Mouse (Mus musculus): Measurements from ENCODE around the gene Nom1. TPM values are rescaled to one million over a fixed set of nuclear protein-coding genes. Genes with fewer than 3 reads are reported as not detected.
"Not testable (repeated sequence)": the region's sequence is repeated elsewhere in the genome, so short reads cannot be mapped to it uniquely, and the experiment has no call there.

Gene Nom1
- polyA plus RNA-seq (2015; fragmentation: Nextera tagmentation; extraction: Ambion mirVana), result 17.9 and 19.3 TPM in 2 replicates

- H3K36me3 ChIP-seq, result peaks cover 33% of the 10 kb centered on the region
- peaks cover 27% of the 10 kb centered on the region for H3K4me1 ChIP-seq (replicated peaks)
- peak within 1 kb of the TSS; percentile 83 for H3K4me3 ChIP-seq
- peak; percentile 99 for ATAC-seq (ENCODE audit: low FRiP score, low read depth)
- peak within 1 kb of the TSS; percentile 79 for H3K27ac ChIP-seq (replicated peaks)
- H3K27me3 ChIP-seq, result peaks cover 9% of the 10 kb centered on the region; the same call in 1 of the 2 replicates
- H3K9me3 ChIP-seq, result no peaks in the 10 kb centered on the region
- peak within 1 kb of the TSS; percentile 94 for H3K4me2 ChIP-seq
- peak within 1 kb of the TSS; percentile 59 for H3K9ac ChIP-seq
- 4% methylated on average over 29 of the region's 29 CpGs for WGBS
Measured at GRCm38 (mm10) chr5:29434228-29434871, at the start of gene Nom1. Nom1 (plus strand) TSS chr5:29434664.

GRCm38 (mm10) chr5:29387591-29387990 lies 46.9 kb upstream of the Nom1 start:
- Histone ChIP-seq H3K27ac (replicated peaks) (no peak overlapping the region), H3K9me3 (no peaks in the 10 kb centered on the region), H3K9ac (no peak overlapping the region), H3K4me1 (replicated peaks) (no peaks in the 10 kb centered on the region), H3K36me3 (no peaks in the 10 kb centered on the region), H3K4me2 (no peak overlapping the region), H3K4me3 (no peak overlapping the region), H3K27me3 (no peaks in the 10 kb centered on the region)
- WGBS, result 43% methylated on average over 1 of the region's 1 CpGs
- no peak for ATAC-seq (ENCODE audit: low FRiP score, low read depth)

GRCm38 (mm10) chr5:29388181-29388943 lies 46.1 kb upstream of the Nom1 start:
- Histone ChIP-seq H3K4me2 (no peak overlapping the region), H3K4me1 (replicated peaks) (no peaks in the 10 kb centered on the region), H3K9ac (no peak overlapping the region), H3K36me3 (no peaks in the 10 kb centered on the region), H3K27ac (replicated peaks) (no peak overlapping the region), H3K4me3 (no peak overlapping the region), H3K9me3 (no peaks in the 10 kb centered on the region), H3K27me3 (no peaks in the 10 kb centered on the region)
- 57% methylated on average over 7 of the region's 7 CpGs for WGBS
- no peak for ATAC-seq (ENCODE audit: low FRiP score, low read depth)

DNA sequence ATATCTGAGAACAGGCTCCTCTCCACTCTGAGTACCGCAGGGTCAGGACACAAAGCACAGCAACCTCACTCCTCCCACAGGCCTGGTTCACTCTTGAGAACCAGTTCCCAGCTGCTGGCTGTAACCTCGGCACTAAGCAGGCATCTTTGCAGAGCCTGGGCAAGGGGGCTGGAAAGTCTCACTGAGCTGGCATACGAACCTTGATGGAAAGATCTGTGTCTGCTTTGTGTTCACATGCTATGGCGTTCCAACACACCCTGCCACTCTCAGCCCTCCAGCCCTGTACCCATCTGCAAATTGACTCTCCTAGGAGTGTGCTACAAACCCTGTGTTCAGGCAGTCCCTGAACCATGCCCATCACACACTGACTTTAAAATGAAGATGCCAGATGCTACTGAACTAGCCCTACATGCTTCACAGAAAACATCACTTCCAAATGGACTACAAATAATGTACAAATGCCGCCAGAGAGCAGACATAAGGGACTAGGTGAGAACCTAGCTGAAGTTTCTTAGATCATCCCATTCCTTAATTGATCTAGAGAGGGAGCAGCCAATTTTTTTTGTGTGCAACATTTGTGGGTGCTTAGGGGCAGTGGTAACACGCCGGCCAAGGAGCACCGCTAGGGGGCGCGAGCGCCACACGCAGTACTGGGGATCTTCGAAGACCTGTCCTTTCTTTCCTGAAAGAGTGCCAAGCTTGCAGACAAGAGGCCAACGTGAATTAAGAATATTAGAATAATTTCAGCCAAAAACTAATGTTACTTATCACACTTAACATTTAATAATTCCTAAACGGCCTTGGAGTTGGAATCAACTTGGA lies 45.3 kb upstream of the Nom1 start:
- no peak overlapping the region for H3K9ac ChIP-seq
- no peak overlapping the region for H3K4me3 ChIP-seq
- no peak overlapping the region for H3K27ac ChIP-seq (replicated peaks)
- no peaks in the 10 kb centered on the region for H3K9me3 ChIP-seq
- no peaks in the 10 kb centered on the region for H3K27me3 ChIP-seq
- ATAC-seq (ENCODE audit: low FRiP score, low read depth), result 0 out of 2 replicates have a peak, but pooled peaks have one; percentile 54
- 22% methylated on average over 15 of the region's 15 CpGs for WGBS
- H3K4me2 ChIP-seq, result no peak overlapping the region; the same call in 1 of the 2 replicates
- H3K36me3 ChIP-seq, result no peaks in the 10 kb centered on the region
- no peaks in the 10 kb centered on the region for H3K4me1 ChIP-seq (replicated peaks)

GRCm38 (mm10) chr5:29398427-29398826 lies 36.0 kb upstream of the Nom1 start:
- Histone ChIP-seq H3K4me1 (replicated peaks) (no peaks in the 10 kb centered on the region), H3K9me3 (no peaks in the 10 kb centered on the region), H3K36me3 (no peaks in the 10 kb centered on the region), H3K4me3 (no peak overlapping the region), H3K9ac (no peak overlapping the region), H3K4me2 (no peak overlapping the region), H3K27ac (replicated peaks) (no peak overlapping the region), H3K27me3 (no peaks in the 10 kb centered on the region)
- no peak for ATAC-seq (ENCODE audit: low FRiP score, low read depth)
- WGBS, result 59% methylated on average over 4 of the region's 4 CpGs

DNA sequence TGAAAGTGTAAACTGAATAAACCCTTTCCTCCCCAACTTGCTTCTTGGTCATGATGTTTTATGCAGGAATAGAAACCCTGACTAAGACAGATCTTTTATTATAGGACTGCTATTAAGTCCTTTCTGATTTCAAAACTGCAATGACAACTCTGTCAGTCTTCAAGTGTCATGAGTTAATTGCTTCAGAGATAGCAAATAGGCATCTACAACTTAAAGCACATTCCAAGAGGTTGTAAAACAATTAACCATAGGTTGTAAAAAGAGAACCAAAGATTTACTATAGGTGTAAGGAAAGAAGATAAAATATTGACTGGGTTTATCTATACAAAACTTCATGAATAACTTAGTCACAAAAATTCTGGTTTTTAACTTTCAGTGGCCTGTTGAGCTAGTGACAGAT lies 23.6 kb upstream of the Nom1 start:
- H3K27ac ChIP-seq (replicated peaks), result no peak overlapping the region
- no peak overlapping the region for H3K4me2 ChIP-seq
- H3K9ac ChIP-seq, result no peak overlapping the region
- no peaks in the 10 kb centered on the region for H3K9me3 ChIP-seq
- H3K4me1 ChIP-seq (replicated peaks), result no peaks in the 10 kb centered on the region
- H3K4me3 ChIP-seq, result no peak overlapping the region
- H3K36me3 ChIP-seq, result no peaks in the 10 kb centered on the region
- no peak for ATAC-seq (ENCODE audit: low FRiP score, low read depth)
- no peaks in the 10 kb centered on the region for H3K27me3 ChIP-seq

DNA sequence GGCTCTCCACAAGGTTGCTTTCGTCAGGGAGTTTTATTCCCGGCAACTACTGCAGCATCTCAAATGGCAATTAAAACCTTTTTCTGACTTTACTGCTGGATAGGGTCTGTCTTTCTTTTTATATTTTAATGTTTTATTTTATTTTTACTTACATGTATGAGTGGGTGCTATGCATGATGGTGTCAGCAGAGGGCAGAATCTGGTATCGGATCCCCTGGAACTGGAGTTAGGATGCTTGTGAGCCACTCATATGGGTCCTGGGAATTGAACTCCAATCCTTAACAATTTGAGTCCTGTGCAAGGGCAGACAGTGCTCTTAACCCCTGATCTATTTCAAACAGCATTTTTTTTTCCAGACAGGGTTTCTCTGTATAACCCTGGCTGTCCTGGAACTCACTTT lies 21.4 kb upstream of the Nom1 start:
- Histone ChIP-seq H3K27ac (replicated peaks) (no peak overlapping the region), H3K9ac (no peak overlapping the region), H3K4me3 (no peak overlapping the region), H3K27me3 (no peaks in the 10 kb centered on the region), H3K36me3 (no peaks in the 10 kb centered on the region), H3K4me1 (replicated peaks) (no peaks in the 10 kb centered on the region), H3K9me3 (0 out of 2 replicates have a peak, but pooled peaks cover 4% of the 10 kb centered on the region), H3K4me2 (no peak overlapping the region)
- ATAC-seq (ENCODE audit: low FRiP score, low read depth), result no peak
- 84% methylated on average over 3 of the region's 3 CpGs for WGBS

- not testable (repeated sequence) for H3K4me1 ChIP-seq (replicated peaks); H3K36me3 ChIP-seq; H3K27ac ChIP-seq (replicated peaks); H3K27me3 ChIP-seq; H3K9ac ChIP-seq; H3K4me3 ChIP-seq; ATAC-seq (ENCODE audit: low FRiP score, low read depth); H3K4me2 ChIP-seq; H3K9me3 ChIP-seq
- 73% methylated on average over 3 of the region's 3 CpGs for WGBS
Measured at GRCm38 (mm10) chr5:29423330-29423729, 11.1 kb upstream of the Nom1 start.

- under 1% methylated on average over 47 of the region's 48 CpGs for WGBS
Measured at GRCm38 (mm10) chr5:29434872-29435358, 451 bp downstream of the Nom1 start.

DNA sequence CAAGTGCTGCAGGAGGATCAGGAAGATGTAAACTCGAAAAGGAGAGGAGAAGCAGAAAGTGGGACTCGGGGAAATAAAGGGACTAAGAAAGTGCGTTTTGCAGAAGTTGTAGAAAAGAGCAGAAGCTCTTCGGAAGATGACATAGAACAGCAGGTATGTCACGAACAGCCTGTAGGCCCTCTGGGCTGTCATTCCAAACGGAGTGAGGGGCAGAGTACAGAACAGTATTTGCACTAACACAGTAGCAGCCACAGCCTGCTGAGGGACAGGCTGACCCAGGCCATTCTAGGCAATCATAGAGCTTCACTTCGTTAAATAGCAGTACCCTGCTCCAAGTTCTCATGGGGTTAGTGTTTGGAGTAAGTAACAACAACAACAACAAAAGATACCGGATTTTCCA lies 1.0 kb downstream of the Nom1 start:
- WGBS, result 53% methylated on average over 8 of the region's 8 CpGs
- H3K4me2 ChIP-seq, result peak overlapping the region; percentile 94
- H3K9me3 ChIP-seq, result no peaks in the 10 kb centered on the region
- no peak for ATAC-seq (ENCODE audit: low FRiP score, low read depth)
- peak overlapping the region; percentile 83 for H3K4me3 ChIP-seq
- H3K27me3 ChIP-seq, result peaks cover 9% of the 10 kb centered on the region; the same call in 1 of the 2 replicates
- H3K27ac ChIP-seq (replicated peaks), result no peak overlapping the region
- H3K9ac ChIP-seq, result peak overlapping the region; percentile 59
- H3K36me3 ChIP-seq, result peaks cover 44% of the 10 kb centered on the region
- peaks cover 27% of the 10 kb centered on the region for H3K4me1 ChIP-seq (replicated peaks)

More at GRCm38 (mm10) chr5:29434872-29435358, 451 bp downstream of the Nom1 start:
- peak; percentile 80 for ATAC-seq (ENCODE audit: low FRiP score, low read depth)
- Histone ChIP-seq H3K27me3 (peaks cover 9% of the 10 kb centered on the region; the same call in 1 of the 2 replicates), H3K4me1 (replicated peaks) (peaks cover 27% of the 10 kb centered on the region), H3K9me3 (no peaks in the 10 kb centered on the region), H3K9ac (peak overlapping the region; percentile 59), H3K36me3 (peaks cover 38% of the 10 kb centered on the region), H3K4me3 (peak overlapping the region; percentile 83), H3K27ac (replicated peaks) (peak overlapping the region; percentile 79), H3K4me2 (peak overlapping the region; percentile 94)

- WGBS, result 95% methylated on average over 6 of the region's 6 CpGs
- Histone ChIP-seq H3K36me3 (peaks cover 56% of the 10 kb centered on the region), H3K4me2 (0 out of 2 replicates have a peak overlapping the region, but pooled peaks have one; percentile 94)
Measured at GRCm38 (mm10) chr5:29436728-29437127, 2.3 kb downstream of the Nom1 start.

More at GRCm38 (mm10) chr5:29436728-29437127, 2.3 kb downstream of the Nom1 start:
- not testable (repeated sequence) for H3K27ac ChIP-seq (replicated peaks); H3K9me3 ChIP-seq; ATAC-seq (ENCODE audit: low FRiP score, low read depth); H3K4me3 ChIP-seq; H3K27me3 ChIP-seq; H3K9ac ChIP-seq
- peaks cover 27% of the 10 kb centered on the region for H3K4me1 ChIP-seq (replicated peaks)
